Mouse (Mus musculus) bone marrow macrophage, adult 2 months (primary cell): ENCODE measurements at regions not wholly inside any gene's neighbourhood (a gene's known extent, or its start where the extent isn't known, plus 50 kb on each side); places are given as distances from the start of the nearest gene placed in this dataset.

ENCODE experiments used
- CTCF ChIP-seq: IDR thresholded peaks from 2 replicates; pipeline ENCODE4 v1.5.1; 2012; ENCODE audit warnings: low read depth, mild to moderate bottlenecking, low read length, moderate library complexity
- POLR2A ChIP-seq: IDR thresholded peaks from 2 replicates; pipeline ENCODE4 v1.6.1; 2012; ENCODE audit warnings: mild to moderate bottlenecking, low read depth, low read length, borderline replicate concordance

GRCm38 (mm10) chr5:118386126-118386525, 141.1 kb downstream of the 2410131K14Rik start:
- TF ChIP-seq CTCF: no peak
- no peak for TF ChIP-seq POLR2A
